Mouse (Mus musculus) left cerebral cortex, adult 18-20 months (tissue): ENCODE results near the gene Arhgap28. TPM values are rescaled to one million over a fixed set of nuclear protein-coding genes. Genes with fewer than 3 reads are reported as not detected.
"Not testable (repeated sequence)": the region's sequence is repeated elsewhere in the genome, so short reads cannot be mapped to it uniquely, and the experiment has no call there.

Experiments used
- DNase-seq, 2 experiments: peaks; one replicate each; pipeline ENCODE4 v3.0.0; 2021 to 2022; ENCODE audit warnings: low spot score in 2 of 2, mixed read lengths in 1 of 2
- total RNA-seq, 2 experiments: library from RNA; stranded (reverse); gene quantifications; 2 replicates each; pipeline ENCODE4 v1.2.3; 2021

The Arhgap28 gene
- total RNA-seq, 2 experiments from 2014 or later, result 0.54 to 0.93 TPM

DNA sequence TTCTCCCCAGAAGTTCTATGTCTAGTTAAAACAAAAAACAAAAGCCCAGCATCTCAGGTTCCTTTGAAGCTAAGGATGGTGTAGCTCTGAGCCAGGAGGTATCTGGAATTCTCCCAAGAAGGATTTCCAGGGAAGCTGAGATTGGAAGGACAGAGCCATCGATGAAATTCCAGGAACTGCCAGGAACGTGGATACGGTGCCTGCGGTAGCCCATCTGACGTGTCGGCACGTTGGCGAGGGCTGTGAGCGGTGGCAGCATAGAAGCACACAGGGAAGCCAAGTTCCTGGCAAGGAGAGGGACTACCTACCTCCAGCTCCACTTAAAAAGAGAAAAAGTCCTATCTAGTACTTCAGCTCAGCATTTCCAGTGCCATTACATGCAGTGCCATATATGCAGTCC lies 115.8 kb downstream of the Arhgap28 start:
- DNase-seq, result no peak

DNA sequence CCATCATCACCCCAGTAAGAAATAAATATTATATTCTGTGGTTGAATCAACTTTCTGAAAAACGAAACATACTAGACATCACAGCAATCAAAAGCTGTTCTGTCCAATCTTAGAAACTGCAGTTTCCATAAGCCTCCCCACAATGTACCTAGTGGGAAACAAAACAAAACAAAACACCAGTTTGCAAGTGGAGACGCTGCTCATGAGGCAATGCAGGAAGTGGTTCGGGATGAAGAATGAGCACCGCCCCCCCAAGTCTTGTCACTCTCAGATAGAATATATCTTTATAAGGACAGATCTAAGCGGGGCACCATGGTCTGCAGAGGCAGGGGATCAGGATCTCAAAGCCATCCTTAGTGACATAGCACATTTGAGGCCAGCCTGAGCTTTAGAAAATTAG lies 117.6 kb downstream of the Arhgap28 start:
- no peak for DNase-seq

DNA sequence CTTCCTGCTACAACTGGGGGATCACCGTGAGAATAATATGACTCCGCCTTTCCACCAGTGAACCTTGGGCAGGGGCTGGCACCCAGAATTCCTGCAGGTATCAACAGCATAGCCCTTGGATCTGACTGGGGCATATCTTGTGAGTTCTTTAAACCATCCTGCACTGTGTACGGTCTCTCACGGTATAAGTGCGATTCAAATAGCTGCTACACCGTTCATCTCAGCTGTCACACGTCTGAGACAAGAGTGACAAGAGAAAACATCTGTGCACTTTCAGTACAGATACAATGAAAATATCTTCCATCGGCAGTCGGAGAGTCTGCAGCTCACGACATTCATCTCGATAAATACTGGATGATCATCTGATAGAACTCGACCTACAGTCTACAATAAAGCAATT lies 126.3 kb downstream of the Arhgap28 start:
- DNase-seq, result no peak

DNA sequence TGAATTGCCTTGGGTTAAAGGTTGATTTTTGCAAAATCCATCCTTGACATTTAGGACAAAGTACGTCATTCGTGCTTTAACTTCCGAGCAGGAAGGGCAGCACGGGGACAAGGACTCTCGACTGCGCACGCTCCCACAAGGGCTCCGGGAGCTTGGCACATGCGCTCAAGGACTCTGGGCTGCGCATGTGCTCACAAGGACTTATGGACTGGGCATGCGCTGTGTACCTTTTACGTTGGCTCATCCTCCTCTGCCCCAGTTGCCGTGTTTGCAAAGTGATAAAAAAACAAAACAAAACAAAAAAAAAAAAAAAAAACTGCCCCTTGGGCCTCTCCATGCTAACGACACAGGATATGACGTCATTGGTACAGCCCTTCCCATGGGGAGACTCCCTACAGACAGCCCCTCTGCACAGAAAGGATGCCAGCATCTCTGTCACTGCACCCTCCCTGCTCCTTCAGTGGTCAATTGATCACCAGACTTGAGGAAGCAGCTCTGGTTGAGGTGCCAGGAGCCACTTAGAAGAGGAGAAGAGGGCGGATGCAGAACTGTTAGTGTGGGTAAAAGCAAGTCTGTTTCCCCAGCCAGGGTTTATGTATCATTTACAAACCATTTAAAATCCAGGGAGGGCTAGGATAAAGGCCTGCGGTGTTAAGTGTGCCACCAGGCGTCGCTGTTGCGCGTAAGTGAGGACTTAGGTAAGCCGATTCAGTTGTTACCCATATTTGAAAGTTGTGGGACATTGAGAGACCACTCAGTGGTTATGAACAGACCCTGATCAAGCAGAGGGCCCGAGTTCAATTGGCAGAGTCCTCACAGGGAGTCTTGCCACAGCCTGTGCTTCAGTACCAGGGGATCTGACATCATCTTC lies 134.0 kb downstream of the Arhgap28 start:
- DNase-seq, result peak; percentile 75 to 76

DNA sequence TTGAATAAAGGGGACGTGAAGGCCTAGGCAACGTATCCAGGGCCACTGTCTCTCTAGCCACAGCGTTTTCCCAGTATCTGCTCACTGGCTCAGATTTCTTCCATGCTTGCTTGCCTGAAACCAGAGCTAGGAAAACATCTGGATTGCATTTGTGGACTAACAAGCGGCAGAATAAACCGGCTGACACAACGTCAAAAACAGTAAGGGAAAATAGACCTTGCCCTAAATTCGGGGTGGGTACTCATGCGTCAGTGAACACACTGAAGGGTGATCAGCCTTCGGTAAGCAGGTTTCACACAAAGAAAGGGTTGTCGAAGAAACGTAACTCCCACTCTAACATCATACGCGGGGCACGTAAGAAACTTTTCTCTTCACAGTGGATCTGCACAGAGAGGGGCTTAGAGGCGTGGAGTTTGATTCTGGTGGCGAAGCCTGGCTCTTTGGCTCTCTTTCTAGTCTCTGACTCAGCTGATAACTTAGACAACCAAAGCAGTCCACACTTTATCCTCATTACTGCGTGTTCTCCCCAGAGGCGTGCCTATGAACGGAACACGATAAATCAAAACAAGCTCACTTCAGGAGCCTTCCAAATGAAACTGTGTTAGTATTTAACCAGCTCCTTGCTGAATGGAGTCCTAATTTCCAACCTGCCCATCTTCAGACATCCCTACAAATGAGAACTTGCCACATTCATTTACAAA lies 137.2 kb downstream of the Arhgap28 start:
- DNase-seq, result no peak

DNA sequence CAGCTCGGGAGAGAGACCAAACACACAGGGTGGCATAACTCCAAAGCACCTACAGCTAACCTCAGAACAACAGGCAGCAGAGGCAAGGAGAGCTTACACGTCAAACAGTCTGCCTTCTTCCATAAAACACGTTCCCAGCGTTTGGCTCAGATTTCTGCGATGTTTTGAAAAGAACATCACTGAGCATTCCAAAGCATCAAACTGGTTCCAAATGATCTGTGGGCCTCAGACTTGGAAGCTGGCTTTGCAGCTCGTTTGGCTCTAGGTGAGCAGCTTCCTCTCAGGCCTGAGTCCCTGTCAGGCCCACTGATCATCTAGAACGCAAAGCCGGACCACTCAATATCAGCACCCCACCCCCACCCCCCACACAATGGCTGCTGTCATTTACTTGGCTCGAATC lies 137.9 kb downstream of the Arhgap28 start:
- no peak for DNase-seq

DNA sequence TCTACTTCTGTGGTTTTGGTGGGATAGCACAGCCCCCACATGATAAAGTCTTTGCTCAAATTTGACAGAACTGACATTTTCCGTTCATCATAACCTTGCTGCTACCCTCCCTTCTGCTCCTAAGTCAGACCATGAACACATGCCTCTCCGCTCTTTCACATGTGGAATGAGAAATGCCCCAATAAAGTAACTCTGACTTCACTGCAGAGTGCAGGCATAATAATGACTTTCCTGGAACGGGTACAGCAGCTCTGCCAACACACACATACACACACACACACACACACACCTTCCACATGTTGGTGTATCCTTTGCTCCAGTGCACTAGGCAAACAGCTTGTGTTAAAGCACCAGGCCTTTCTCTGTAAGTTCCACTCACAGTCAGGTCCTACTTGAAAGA lies 139.0 kb downstream of the Arhgap28 start:
- DNase-seq, result no peak

DNA sequence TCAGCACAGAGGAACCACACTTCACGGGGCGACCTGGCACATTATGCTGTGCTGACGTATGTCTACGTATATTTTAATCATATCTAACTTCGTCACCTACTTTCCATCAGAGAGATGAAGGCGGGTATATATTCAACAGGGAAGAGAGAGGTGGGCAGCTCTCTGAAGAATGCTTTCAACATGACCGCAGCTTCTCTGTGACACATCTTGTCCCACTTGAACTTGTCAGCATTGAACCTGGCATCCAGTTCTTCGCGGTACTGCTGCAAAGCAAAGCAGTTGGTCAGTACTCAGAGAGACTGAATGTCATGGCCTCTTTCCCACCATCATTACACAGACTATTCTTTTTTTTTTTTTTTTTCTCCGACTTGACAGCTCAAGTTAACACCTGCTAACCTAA lies 139.6 kb downstream of the Arhgap28 start:
- no peak for DNase-seq

DNA sequence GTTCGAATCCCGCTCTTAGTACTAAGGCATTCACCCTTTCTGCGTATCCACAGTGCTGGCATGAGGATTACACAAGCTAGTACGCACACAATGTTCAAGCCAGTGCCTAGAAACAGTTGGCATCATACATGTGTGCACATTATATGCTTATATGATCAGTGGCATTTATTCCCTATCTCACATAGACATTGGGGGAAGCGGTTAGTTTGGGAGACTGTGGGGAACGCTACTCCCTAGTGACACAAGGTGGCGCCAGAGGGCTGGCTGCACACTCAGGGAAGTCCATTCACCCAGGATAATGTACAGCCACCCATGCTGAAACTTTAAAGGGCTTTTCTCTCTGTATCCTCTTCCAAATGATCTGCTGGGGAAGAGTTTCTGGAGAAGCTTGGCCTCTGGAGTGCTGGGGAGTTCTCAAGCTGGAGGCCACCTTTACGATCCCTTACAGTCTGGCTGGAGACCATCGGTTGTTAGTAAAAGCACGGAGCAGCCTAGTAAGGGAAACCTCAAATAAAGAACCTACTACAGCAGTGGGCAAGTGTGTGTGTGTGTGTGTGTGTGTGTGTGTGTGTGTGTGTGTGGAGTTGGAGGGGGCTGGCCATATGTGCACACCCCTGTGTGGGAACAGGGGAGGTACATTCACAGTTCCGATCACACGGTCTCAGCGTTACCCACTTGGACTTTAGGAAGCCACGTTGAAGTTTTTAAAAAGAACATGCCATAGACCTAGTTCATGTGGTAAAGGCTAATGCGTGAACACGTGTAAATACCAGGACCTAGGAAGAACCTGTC lies 142.0 kb downstream of the Arhgap28 start:
- DNase-seq, result peak; percentile 70 to 74

DNA sequence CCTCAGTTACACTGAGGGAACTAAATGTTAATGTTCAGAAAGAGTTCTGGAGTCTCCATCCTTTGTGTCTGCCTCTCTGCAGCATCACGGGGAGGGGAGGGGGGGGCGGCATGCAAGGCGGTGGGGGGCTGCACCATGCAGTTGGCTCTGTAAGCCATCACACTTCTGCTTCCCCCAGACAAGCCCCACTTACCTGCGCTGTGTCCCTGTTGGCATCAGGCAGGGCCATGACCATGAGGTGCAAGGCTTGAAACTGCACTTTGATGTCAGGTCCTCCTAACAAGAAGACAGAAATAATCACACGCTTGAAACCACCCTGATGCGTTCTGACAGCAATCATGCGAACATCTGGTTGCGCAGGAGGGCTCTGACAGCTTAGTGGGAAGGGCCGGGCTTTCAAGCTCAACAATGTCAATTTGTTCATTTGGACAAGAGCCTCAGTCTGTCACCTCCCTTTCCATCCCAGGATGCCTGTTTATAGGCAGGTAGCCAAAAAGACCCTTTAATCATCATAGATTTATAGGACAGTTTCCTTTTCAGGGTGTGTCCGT lies 142.8 kb downstream of the Arhgap28 start:
- DNase-seq, result no peak

DNA sequence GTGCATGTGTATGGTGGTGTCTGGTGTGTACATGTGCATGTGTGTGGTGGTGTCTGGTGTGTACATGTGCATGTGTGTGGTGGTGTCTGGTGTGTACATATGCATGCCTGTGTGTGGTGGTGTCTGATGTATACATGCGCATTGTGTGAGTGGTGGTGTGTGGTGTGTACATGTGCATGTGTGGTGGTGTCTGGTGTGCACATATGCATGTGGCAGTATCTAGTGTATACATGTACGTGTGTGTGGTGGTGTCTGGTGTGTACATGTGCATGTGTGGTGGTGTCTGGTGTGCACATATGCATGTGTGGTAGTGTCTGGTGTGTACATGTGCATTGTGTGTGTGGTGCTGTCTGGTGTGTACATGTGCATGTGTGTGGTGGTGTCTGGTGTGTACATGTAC lies 162.4 kb downstream of the Arhgap28 start:
- not testable (repeated sequence) for DNase-seq

DNA sequence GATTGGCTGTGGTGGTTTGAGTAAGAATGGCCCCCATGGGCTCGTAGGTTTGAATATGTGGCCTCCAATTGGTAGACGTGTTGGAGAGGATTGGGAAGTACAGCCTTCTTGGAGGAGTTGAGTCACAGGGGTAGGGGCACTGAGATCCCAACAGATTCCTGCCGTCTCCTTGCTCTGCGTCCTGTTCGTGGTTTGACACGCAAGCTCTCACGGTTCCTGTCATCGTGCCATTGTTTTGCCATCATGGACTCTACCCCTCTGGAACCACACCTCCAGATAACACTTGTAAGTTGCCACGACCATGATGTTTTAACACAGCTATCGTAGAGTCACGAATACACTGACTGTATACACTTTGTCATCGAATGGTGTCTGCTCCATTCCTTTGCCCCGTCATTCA lies 165.0 kb downstream of the Arhgap28 start:
- DNase-seq, result no peak

DNA sequence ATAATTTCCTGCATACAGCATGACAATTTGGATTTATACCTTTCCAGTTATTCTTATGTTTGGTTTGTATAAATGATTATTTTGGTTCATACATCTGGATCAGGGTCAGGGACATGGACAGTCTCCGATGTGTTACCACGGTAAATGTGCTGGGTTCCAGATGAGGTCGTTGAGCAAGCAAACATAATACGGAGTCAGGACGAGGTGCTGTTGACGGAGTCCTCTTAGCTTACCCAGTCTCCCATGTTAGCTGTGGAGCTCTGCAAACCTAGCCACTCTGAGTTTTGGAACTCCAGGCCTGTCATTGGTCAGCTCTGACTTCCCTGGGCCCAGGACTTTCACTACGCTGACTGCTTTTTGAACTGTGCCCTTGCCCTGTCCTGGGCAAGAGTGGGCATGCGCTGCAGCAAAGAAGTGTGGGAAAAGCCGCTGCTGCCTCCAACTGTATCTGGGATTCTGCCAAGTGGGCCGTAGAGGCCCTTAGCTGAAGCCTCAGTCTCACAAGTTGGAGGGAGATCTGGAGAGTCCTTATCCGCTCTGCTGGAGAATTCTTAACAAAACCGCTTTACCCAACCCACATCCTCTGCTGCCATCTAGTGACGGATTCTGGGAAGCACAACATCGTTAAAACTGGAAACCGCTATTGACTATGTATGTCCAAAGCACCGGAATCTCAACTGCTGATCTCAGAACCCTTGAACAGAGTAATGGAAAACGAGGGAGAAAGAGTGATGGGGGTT lies 166.4 kb downstream of the Arhgap28 start:
- DNase-seq, result peak; percentile 71 to 78

DNA sequence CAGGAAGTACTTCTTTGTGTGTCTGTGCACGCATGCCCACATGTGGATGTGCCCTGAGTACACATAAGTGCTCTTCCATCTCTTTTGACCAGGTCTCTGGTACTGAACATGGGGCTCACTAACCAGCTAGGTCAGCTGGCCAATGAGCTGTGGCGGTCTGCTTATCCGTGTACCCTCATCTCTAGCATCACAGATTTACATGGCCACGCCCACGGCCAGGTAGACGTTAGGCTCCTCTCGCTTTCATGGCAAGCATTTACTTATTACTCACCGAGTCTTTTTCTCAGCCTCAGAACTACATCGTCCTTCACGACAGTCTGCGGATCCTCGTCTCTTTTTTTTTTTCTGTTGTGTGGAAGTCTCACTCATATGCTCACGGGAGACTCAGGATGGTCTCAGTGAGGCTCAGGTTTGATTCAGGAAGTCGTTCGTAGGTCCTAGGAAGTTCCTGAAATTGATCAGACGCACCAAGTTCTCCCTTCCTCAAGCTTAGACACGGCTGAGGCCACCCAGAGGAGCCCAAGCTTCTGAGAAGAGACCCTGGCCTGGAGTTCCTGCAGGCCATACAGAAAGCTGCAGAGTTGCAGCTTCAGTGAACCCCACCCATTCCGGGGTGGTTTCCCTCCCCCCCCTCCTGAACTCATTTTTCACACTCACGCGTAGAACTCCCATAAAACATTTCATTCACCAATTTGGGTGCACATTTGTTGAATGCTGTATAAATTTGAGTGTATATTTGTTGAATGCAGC lies 167.6 kb downstream of the Arhgap28 start:
- no peak for DNase-seq

DNA sequence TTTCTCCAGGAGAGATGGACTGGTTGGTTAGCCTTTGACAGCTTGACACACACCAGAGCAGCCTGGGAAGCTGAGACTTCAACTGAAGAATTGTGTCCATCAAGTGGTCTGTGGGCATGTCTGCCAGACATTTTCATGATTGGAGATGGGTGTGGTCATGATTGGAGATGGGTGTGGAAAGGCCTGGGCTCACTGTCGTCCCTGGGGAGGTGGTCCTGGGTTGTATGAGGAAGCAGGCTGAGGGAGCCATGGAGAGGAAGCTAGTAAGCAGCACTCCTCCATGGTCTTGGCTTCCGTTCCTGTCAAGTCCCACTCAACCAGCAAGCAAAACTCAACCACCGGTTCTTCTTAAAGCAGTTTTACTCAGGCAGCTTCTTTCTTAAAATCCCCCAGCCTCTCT lies 176.5 kb downstream of the Arhgap28 start:
- no peak for DNase-seq

DNA sequence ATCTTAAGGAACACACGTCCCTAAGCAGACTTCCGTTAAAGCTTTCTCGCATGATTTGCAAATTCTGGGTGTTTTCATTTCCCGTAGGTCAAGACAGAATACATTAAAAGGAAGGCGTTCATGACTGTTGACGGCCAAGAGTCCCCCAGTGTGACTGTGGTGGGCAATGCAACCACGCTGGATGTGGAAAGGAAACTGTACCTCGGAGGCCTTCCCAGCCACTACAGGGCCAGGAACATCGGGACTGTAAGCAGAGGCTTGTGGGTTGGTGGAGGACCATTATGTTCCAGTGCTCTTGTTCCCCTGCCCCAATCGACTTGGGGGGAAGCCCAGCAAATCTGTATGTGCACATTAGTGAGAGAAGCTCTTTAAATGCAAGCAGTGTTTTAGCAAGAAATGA lies 187.0 kb downstream of the Arhgap28 start:
- no peak for DNase-seq

DNA sequence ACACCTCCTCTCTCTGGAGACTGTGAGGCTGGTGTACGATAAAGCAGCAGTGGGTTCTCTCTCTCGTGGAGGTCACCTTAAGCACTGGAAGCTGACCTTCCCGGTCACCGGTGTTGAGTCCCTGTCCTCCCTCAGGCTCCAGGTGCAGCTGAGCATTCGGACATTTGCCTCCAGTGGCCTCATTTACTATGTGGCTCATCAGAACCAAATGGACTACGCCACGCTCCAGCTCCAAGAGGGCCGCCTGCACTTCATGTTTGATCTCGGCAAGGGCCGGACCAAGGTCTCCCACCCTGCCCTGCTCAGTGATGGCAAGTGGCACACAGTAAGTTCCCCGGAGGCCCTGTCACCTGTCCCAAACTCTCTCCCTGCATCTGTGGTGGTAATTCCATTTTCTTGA lies 188.2 kb downstream of the Arhgap28 start:
- DNase-seq, result no peak

DNA sequence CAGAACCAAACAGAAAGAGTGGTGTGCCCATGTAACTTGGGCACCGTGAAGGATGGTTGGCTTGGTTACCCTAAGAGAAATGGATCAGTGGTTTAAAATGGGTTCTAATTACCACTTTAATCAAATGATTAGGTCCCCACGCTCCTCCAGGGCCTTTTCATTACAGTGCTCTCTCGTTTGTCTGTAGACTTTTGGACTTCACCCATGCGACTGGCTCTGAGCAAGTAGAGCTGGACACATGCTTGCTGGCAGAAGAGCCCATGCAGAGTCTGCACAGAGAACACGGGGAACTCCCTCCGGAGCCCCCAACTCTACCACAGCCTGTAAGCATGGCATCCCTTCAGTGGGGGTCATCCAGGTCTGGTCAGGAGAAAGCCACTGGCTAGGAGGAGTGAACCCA lies 190.3 kb downstream of the Arhgap28 start:
- no peak for DNase-seq

DNA sequence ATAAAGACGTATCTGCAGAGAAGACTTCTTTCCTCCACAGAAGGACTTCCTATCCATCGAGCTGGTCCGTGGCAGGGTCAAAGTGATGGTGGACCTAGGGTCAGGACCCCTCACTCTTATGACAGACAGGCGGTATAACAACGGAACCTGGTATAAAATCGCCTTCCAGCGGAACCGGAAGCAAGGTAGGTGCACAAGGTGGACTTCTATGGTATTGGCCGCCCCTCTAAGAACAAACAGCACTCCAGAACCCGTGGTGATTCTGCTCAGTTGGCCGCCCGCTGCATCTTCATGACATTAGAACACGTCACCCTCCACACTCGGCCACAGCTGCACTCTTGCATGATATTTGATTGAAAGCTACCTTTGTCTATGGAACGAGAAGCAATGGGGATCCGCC lies 194.7 kb downstream of the Arhgap28 start:
- no peak for DNase-seq
